Mouse (Mus musculus) midbrain, embryonic 15.5 days (tissue): ENCODE data around the gene Vsnl1. TPM values are rescaled to one million over a fixed set of nuclear protein-coding genes. Genes with fewer than 3 reads are reported as not detected.

Source experiments
- ATAC-seq: fragments of 200-750 bp; cut with Nextera tagmentation; replicated peaks from 2 replicates; pipeline ENCODE4 v1.8.0; 2017; ENCODE audit warnings: moderate TSS enrichment
- H3K27ac ChIP-seq: fragments of 300-500 bp; sonication (generic); 2 replicates; pipeline ENCODE4 v1.5.1; 2015; ENCODE audit warnings: mild to moderate bottlenecking, inconsistent platforms
- H3K27me3 ChIP-seq: fragments of 300-500 bp; sonication (generic); replicated peaks from 2 replicates; pipeline ENCODE4 v1.6.1; 2015; ENCODE audit warnings: inconsistent platforms
- H3K36me3 ChIP-seq: fragments of 300-500 bp; sonication (generic); replicated peaks from 2 replicates; pipeline ENCODE4 v1.6.1; 2015; ENCODE audit warnings: inconsistent platforms
- H3K4me1 ChIP-seq: fragments of 300-500 bp; sonication (generic); 2 replicates; pipeline ENCODE4 v1.6.1; 2015; ENCODE audit warnings: inconsistent platforms
- H3K4me2 ChIP-seq: fragments of 300-500 bp; sonication (generic); 2 replicates; pipeline ENCODE4 v1.6.1; 2015; ENCODE audit warnings: inconsistent platforms, mild to moderate bottlenecking, moderate library complexity
- H3K4me3 ChIP-seq: fragments of 300-500 bp; sonication (generic); 2 replicates; pipeline ENCODE4 v1.5.1; 2015; ENCODE audit warnings: mild to moderate bottlenecking, inconsistent platforms
- H3K9ac ChIP-seq: fragments of 300-500 bp; sonication (generic); 2 replicates; pipeline ENCODE4 v1.6.1; 2015; ENCODE audit warnings: mild to moderate bottlenecking, inconsistent platforms
- H3K9me3 ChIP-seq: fragments of 300-500 bp; sonication (generic); 2 replicates; pipeline ENCODE4 v1.6.1; 2016; ENCODE audit warnings: inconsistent platforms
- WGBS: fragments of 180-500 bp; shearing (Covaris S2); methylation state at CpG from one replicate; pipeline ENCODE4 v1.1.7; 2015; ENCODE audit warnings: mixed read lengths; 5-methylcytosine and 5-hydroxymethylcytosine counted together
- microRNA-seq: library from miRNA; unstranded; fragments of <30 nt; microRNA quantifications from one replicate; pipeline ENCODE4, GENCODE M21; 2016
- polyA plus RNA-seq: library from polyadenylated mRNA; unstranded; fragments of >200 nt; fragmentation: Nextera tagmentation; extraction: Ambion mirVana; gene quantifications from 2 replicates; pipeline ENCODE4 v1.2.1, GENCODE M21; 2015

Gene Vsnl1
- polyA plus RNA-seq, 1 experiment from 2014 or later = 70.1 TPM

- Histone ChIP-seq H3K27me3 (no peaks in the 10 kb centered on the region), H3K36me3 (peaks cover 14% of the 10 kb centered on the region), H3K9ac (no peak overlapping the region), H3K4me2 (no peak overlapping the region), H3K4me1 (no peaks in the 10 kb centered on the region), H3K9me3 (no peaks in the 10 kb centered on the region), H3K27ac (no peak overlapping the region), H3K4me3 (no peak overlapping the region)
- no peak; the same call in 1 of the 2 replicates for ATAC-seq
- 68% methylated on average over 1 of the region's 1 CpGs for WGBS
Measured at GRCm38 (mm10) chr12:11313840-11314239, 122.6 kb downstream of the Vsnl1 start.

- Histone ChIP-seq H3K9ac (no peak overlapping the region), H3K27ac (no peak overlapping the region), H3K4me1 (no peaks in the 10 kb centered on the region), H3K4me3 (no peak overlapping the region), H3K36me3 (peaks cover 12% of the 10 kb centered on the region), H3K4me2 (no peak overlapping the region), H3K9me3 (no peaks in the 10 kb centered on the region), H3K27me3 (no peaks in the 10 kb centered on the region)
- WGBS = 94% methylated on average over 2 of the region's 2 CpGs
- no peak for ATAC-seq
Measured at GRCm38 (mm10) chr12:11311106-11311505, 125.3 kb downstream of the Vsnl1 start.

GRCm38 (mm10) chr12:11306753-11307645, 129.4 kb downstream of the Vsnl1 start:
- no peak overlapping the region for H3K27ac ChIP-seq
- no peaks in the 10 kb centered on the region for H3K9me3 ChIP-seq
- no peak overlapping the region for H3K4me3 ChIP-seq
- H3K4me2 ChIP-seq = no peak overlapping the region
- H3K9ac ChIP-seq = no peak overlapping the region
- no peaks in the 10 kb centered on the region for H3K4me1 ChIP-seq
- H3K36me3 ChIP-seq = peaks cover 20% of the 10 kb centered on the region
- ATAC-seq = no peak
- no peaks in the 10 kb centered on the region for H3K27me3 ChIP-seq
- 90% methylated on average over 8 of the region's 8 CpGs for WGBS

GRCm38 (mm10) chr12:11300858-11301257, 135.6 kb downstream of the Vsnl1 start:
- Histone ChIP-seq H3K4me1 (no peaks in the 10 kb centered on the region), H3K4me3 (no peak overlapping the region), H3K27me3 (no peaks in the 10 kb centered on the region), H3K4me2 (no peak overlapping the region), H3K9ac (no peak overlapping the region), H3K36me3 (peaks cover 35% of the 10 kb centered on the region), H3K9me3 (no peaks in the 10 kb centered on the region), H3K27ac (no peak overlapping the region)
- 96% methylated on average over 1 of the region's 1 CpGs for WGBS
- no peak for ATAC-seq

GRCm38 (mm10) chr12:11286382-11286781, 150.0 kb downstream of the Vsnl1 start:
- Histone ChIP-seq H3K4me1 (no peaks in the 10 kb centered on the region), H3K9me3 (no peaks in the 10 kb centered on the region), H3K27me3 (no peaks in the 10 kb centered on the region), H3K36me3 (peaks cover 31% of the 10 kb centered on the region), H3K9ac (no peak overlapping the region), H3K4me3 (no peak overlapping the region), H3K27ac (no peak overlapping the region), H3K4me2 (no peak overlapping the region)
- 96% methylated on average over 2 of the region's 2 CpGs for WGBS
- ATAC-seq = no peak

GRCm38 (mm10) chr12:11281584-11281983, 154.8 kb downstream of the Vsnl1 start:
- ATAC-seq = no peak

GRCm38 (mm10) chr12:11279886-11280285, 156.5 kb downstream of the Vsnl1 start:
- Histone ChIP-seq H3K27me3 (no peaks in the 10 kb centered on the region), H3K4me3 (no peak overlapping the region), H3K9me3 (no peaks in the 10 kb centered on the region), H3K4me1 (no peaks in the 10 kb centered on the region), H3K9ac (no peak overlapping the region), H3K36me3 (peaks cover 17% of the 10 kb centered on the region), H3K27ac (no peak overlapping the region), H3K4me2 (no peak overlapping the region)
- no peak for ATAC-seq
- 95% methylated on average over 3 of the region's 3 CpGs for WGBS

More at GRCm38 (mm10) chr12:11281584-11281983, 154.8 kb downstream of the Vsnl1 start:
- WGBS = 95% methylated on average over 2 of the region's 2 CpGs
- Histone ChIP-seq H3K4me2 (no peak overlapping the region), H3K4me1 (no peaks in the 10 kb centered on the region), H3K4me3 (no peak overlapping the region), H3K27ac (no peak overlapping the region), H3K9ac (no peak overlapping the region), H3K36me3 (peaks cover 23% of the 10 kb centered on the region), H3K9me3 (no peaks in the 10 kb centered on the region), H3K27me3 (no peaks in the 10 kb centered on the region)

GRCm38 (mm10) chr12:11277207-11277606, 159.2 kb downstream of the Vsnl1 start:
- Histone ChIP-seq H3K27ac (no peak overlapping the region), H3K36me3 (peaks cover 23% of the 10 kb centered on the region), H3K4me1 (no peaks in the 10 kb centered on the region), H3K9ac (no peak overlapping the region), H3K27me3 (no peaks in the 10 kb centered on the region), H3K4me3 (no peak overlapping the region), H3K9me3 (no peaks in the 10 kb centered on the region), H3K4me2 (no peak overlapping the region)
- 94% methylated on average over 6 of the region's 6 CpGs for WGBS
- no peak for ATAC-seq

- Histone ChIP-seq H3K9me3 (no peaks in the 10 kb centered on the region), H3K4me2 (no peak overlapping the region), H3K4me3 (no peak overlapping the region), H3K4me1 (no peaks in the 10 kb centered on the region), H3K27me3 (no peaks in the 10 kb centered on the region), H3K36me3 (peaks cover 20% of the 10 kb centered on the region), H3K27ac (no peak overlapping the region), H3K9ac (no peak overlapping the region)
- ATAC-seq = no peak
- WGBS = 89% methylated on average over 2 of the region's 2 CpGs
Measured at GRCm38 (mm10) chr12:11276632-11277031, 159.8 kb downstream of the Vsnl1 start.

Small RNA genes lying within 50 kb of the gene (microRNA-seq; reads per million reads assigned to microRNA genes)
- 1.1 reads per million for gene Mir7675

Other genes starting within 250 kb of the Vsnl1 start
- not detected in 2 replicates for gene Msgn1, start 227.6 kb downstream of the Vsnl1 start, polyA plus RNA-seq
- 1.6 and 2.1 TPM in 2 replicates for gene Gen1, start 170.8 kb downstream of the Vsnl1 start, polyA plus RNA-seq
- gene Smc6, start 170.7 kb downstream of the Vsnl1 start, polyA plus RNA-seq = 90.0 and 107 TPM in 2 replicates
- 0.36 and 0.41 TPM in 2 replicates for gene Rad51ap2, start 19.5 kb upstream of the Vsnl1 start, polyA plus RNA-seq